Mouse (Mus musculus) hindbrain, postnatal 0 days (tissue): ENCODE measurements around the gene Rpusd1. TPM values are rescaled to one million over a fixed set of nuclear protein-coding genes. Genes with fewer than 3 reads are reported as not detected.

Source experiments
- ATAC-seq: fragments of 200-750 bp; cut with Nextera tagmentation; 2 replicates; pipeline ENCODE4 v1.8.0; 2017; ENCODE audit warnings: mild to moderate bottlenecking, moderate TSS enrichment, moderate library complexity
- DNase-seq: peaks from one replicate; pipeline ENCODE4 v3.0.0-alpha.2; 2015; ENCODE audit warnings: low spot score
- H3K27ac ChIP-seq: fragments of 300-500 bp; sonication (generic); 2 replicates; pipeline ENCODE4 v1.5.1; 2014; ENCODE audit warnings: mild to moderate bottlenecking
- H3K27me3 ChIP-seq: fragments of 300-500 bp; sonication (generic); 2 replicates; pipeline ENCODE4 v1.6.1; 2014; ENCODE audit warnings: low read length, mixed read lengths; ENCODE audit not compliant: insufficient read depth
- H3K36me3 ChIP-seq: fragments of 300-500 bp; sonication (generic); 2 replicates; pipeline ENCODE4 v1.6.1; 2014; ENCODE audit warnings: low read length, mixed read lengths; ENCODE audit not compliant: insufficient read depth
- H3K4me1 ChIP-seq: fragments of 300-500 bp; sonication (generic); 2 replicates; pipeline ENCODE4 v1.6.1; 2014; ENCODE audit warnings: antibody characterized with exemption, low read length, mixed read lengths; ENCODE audit not compliant: insufficient read depth
- H3K4me2 ChIP-seq: fragments of 300-500 bp; sonication (generic); 2 replicates; pipeline ENCODE4 v1.6.1; 2014; ENCODE audit warnings: low read depth, mild to moderate bottlenecking, low read length, moderate library complexity, mixed read lengths
- H3K4me3 ChIP-seq: fragments of 300-500 bp; sonication (generic); 2 replicates; pipeline ENCODE4 v1.5.1; 2014; ENCODE audit warnings: low read length
- H3K9ac ChIP-seq: fragments of 300-500 bp; sonication (generic); replicated peaks from 2 replicates; pipeline ENCODE4 v1.6.1; 2014; ENCODE audit warnings: mild to moderate bottlenecking, low read length, moderate library complexity, mixed read lengths
- H3K9me3 ChIP-seq: fragments of 300-500 bp; sonication (generic); 2 replicates; pipeline ENCODE4 v1.6.1; 2016; ENCODE audit warnings: low read length, mixed read lengths
- CTCF ChIP-seq: IDR thresholded peaks from 2 replicates; pipeline ENCODE4 v1.5.1; 2016; ENCODE audit warnings: antibody characterized with exemption, control low read depth, low read depth
- WGBS: fragments of 180-500 bp; shearing (Covaris S2); extraction: QIAGEN DNeasy Blood & Tissue Kit; methylation state at CpG from one replicate; pipeline ENCODE4 v1.1.7; 2014; 5-methylcytosine and 5-hydroxymethylcytosine counted together
- polyA plus RNA-seq: library from polyadenylated mRNA; unstranded; fragments of >200 nt; fragmentation: Nextera tagmentation; extraction: Ambion mirVana; gene quantifications from 2 replicates; pipeline ENCODE4 v1.2.1, GENCODE M21; 2015
- total RNA-seq: library from RNA; depleted of rRNA; stranded (reverse); fragments of >200 nt; gene quantifications from 2 replicates; pipeline ENCODE4 v1.2.3, GENCODE M21; 2014

Rpusd1 gene
- total and polyA plus RNA-seq, 2 experiments from 2014 or later, result 10.1 to 27.9 TPM

DNA sequence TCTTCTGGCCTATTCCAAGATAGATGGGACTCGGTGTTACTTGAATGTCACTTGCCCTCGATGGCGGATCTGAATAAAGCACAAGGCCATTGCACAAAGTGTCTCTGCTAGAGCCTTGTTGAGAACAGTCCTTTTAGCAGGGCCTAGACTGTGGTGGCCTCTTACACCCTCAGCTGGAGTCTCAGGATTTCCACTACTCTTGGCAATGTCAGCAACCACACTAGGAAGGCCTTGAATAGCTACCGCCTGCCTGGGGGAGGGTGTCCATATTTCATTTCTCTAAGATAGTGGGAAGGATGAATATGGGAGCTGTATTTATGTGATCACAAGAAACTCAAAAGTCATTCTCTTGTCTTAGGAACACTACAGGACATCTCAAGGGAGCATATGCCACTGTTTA is 20.8 kb downstream of the Rpusd1 start:
- TF ChIP-seq CTCF, result no peak
- no peak overlapping the region for H3K9ac ChIP-seq
- H3K9me3 ChIP-seq, result no peaks in the 10 kb centered on the region
- no peaks in the 10 kb centered on the region for H3K4me1 ChIP-seq
- no peak for DNase-seq
- ATAC-seq, result no peak
- H3K4me3 ChIP-seq, result no peak overlapping the region
- H3K36me3 ChIP-seq, result no peaks in the 10 kb centered on the region
- 96% methylated on average over 4 of the region's 4 CpGs for WGBS
- H3K27ac ChIP-seq, result no peak overlapping the region
- no peaks in the 10 kb centered on the region for H3K27me3 ChIP-seq
- no peak overlapping the region for H3K4me2 ChIP-seq

DNA sequence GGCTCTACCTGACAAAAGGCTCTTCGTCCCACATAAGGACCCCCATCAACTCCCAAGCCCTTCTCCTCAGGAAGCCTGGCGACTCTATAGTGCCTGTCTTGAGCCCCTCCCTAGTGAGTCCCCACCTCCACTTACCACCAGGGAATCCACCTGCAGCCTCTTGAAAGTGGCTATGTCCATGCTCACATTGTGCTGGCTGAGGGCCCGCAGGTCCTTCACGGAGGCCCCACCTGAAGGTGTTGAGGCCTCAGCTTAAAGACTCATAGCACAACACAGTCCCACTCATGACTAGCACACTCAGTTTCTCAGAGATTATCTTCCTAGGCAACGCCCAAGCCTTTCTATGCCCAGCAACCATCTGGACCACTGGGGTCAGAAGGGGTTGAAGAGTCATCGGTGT is 21.8 kb downstream of the Rpusd1 start:
- H3K9ac ChIP-seq, result no peak overlapping the region
- no peaks in the 10 kb centered on the region for H3K27me3 ChIP-seq
- H3K9me3 ChIP-seq, result no peaks in the 10 kb centered on the region
- DNase-seq (no peak), ATAC-seq (no peak)
- no peak overlapping the region for H3K27ac ChIP-seq
- H3K36me3 ChIP-seq, result no peaks in the 10 kb centered on the region
- WGBS, result 82% methylated on average over 6 of the region's 6 CpGs
- no peak for TF ChIP-seq CTCF
- no peaks in the 10 kb centered on the region for H3K4me1 ChIP-seq
- no peak overlapping the region for H3K4me2 ChIP-seq
- H3K4me3 ChIP-seq, result no peak overlapping the region

DNA sequence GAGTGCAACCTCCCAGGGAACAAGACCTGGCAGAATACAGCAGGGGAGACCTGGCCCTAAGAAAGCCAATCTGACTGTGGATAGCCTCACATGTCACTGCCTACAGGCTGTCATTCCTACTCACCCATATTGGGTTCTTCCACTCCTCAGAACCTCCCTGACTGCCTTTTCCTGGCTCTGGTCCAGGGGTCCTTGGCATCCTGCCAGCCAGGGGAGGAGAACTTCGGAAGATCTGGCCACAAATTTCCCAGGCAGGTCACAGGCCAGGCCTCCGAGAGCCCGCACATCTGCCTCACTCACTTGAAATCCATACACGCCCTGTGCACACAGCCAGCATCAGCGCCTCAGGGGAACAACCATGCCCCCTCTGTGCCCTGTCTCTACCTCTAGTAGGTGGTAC is 24.0 kb downstream of the Rpusd1 start:
- no peaks in the 10 kb centered on the region for H3K4me1 ChIP-seq
- no peak overlapping the region for H3K9ac ChIP-seq
- DNase-seq, result peak; percentile 50
- H3K27ac ChIP-seq, result no peak overlapping the region
- ATAC-seq, result peak; percentile 47; the same call in 1 of the 2 replicates
- no peak for TF ChIP-seq CTCF
- 33% methylated on average over 5 of the region's 5 CpGs for WGBS
- no peaks in the 10 kb centered on the region for H3K27me3 ChIP-seq
- H3K4me2 ChIP-seq, result no peak overlapping the region
- no peaks in the 10 kb centered on the region for H3K36me3 ChIP-seq
- no peaks in the 10 kb centered on the region for H3K9me3 ChIP-seq
- H3K4me3 ChIP-seq, result no peak overlapping the region

DNA sequence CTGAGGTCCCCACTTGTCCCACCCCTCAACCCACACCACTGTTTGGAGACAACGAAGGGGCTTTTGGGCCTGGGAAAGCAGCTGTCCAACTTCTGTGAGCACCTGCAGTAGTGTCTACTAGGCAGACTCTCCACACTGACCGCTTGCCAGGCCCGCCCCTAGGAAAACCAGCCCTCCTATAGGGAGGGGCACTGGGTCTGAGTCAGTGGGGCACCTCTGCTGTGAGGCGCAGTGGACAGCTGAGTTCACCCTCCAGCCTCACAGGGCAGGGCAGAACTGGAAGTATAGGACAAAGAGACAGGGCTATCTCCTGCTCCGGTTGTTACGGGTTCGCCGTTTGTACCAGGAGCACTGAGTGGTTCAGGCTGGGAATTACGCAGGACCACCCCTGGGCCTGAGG is 26.8 kb downstream of the Rpusd1 start, which contains the start of gene Msln:
Msln (minus strand) TSS at position 138 of the 400 bp plus-strand sequence.
- no peaks in the 10 kb centered on the region for H3K27me3 ChIP-seq
- H3K4me1 ChIP-seq, result no peaks in the 10 kb centered on the region
- no peak within 1 kb of the TSS for H3K27ac ChIP-seq
- no peaks in the 10 kb centered on the region for H3K9me3 ChIP-seq
- 85% methylated on average over 9 of the region's 9 CpGs for WGBS
- H3K9ac ChIP-seq, result no peak within 1 kb of the TSS
- no peak within 1 kb of the TSS for H3K4me3 ChIP-seq
- no peak for TF ChIP-seq CTCF
- no peaks in the 10 kb centered on the region for H3K36me3 ChIP-seq
- ATAC-seq (no peak), DNase-seq (no peak)
- no peak within 1 kb of the TSS for H3K4me2 ChIP-seq

DNA sequence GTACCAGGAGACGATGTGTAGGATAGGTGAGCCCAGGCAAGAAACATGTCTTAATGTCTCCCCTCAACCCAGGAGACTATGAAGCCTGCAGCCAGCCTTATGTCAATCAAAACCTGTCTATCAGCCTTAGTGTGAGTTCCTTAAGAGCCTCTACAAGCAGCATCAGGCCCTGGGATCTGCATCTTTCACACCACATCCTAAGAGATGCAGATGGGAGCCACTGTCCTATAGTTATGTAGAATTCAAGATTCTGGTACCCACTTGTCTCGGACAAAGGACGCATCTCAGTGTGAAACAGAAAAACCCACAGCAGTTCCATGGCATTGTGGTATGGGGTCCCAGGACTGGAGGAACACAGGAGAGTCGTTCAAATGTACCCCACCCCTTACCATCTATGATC is 27.6 kb downstream of the Rpusd1 start:
- Histone ChIP-seq H3K36me3 (no peaks in the 10 kb centered on the region), H3K9ac (no peak overlapping the region), H3K9me3 (no peaks in the 10 kb centered on the region), H3K4me3 (no peak overlapping the region), H3K27me3 (no peaks in the 10 kb centered on the region), H3K27ac (no peak overlapping the region), H3K4me1 (no peaks in the 10 kb centered on the region), H3K4me2 (no peak overlapping the region)
- DNase-seq (no peak), ATAC-seq (no peak)
- WGBS, result 78% methylated on average over 4 of the region's 4 CpGs
- no peak for TF ChIP-seq CTCF

DNA sequence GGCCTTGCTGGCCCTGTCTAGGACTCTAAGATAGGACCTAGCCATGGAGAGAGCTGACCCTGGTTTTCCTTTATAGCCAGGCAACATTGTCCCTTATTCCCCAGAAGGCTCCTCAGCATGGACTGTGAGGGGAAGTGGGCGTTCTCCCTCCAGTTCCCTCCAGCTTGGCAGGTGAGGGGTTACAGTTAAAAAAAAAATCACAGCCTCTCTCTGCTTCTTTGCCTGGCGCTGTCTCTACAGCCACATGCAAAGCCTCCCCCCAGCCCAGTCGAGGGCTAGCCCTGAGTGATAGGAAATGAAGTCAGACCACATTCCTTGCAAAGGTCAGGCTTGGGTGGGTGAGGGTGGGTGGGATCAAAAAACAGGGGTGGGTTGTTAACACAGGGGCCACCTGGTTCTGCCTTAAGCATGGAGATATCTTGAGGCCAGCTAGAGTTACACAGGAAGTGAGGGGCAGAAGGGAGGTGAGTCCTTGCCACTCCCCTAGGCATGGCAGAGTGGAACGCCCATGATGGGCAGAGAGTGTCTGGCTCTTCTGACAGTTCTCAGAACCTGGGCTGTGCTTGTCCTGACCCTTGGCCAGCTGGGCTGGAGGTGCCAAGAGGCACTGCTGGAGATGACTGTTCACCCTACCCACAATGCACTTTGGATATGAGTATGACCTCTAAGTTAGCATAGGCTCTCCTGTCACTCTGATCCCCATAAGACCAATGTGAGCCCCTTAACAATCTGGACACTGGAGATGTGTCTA is 28.3 kb downstream of the Rpusd1 start:
- Histone ChIP-seq H3K9me3 (no peaks in the 10 kb centered on the region), H3K27ac (no peak overlapping the region), H3K4me2 (no peak overlapping the region), H3K4me3 (no peak overlapping the region), H3K27me3 (no peaks in the 10 kb centered on the region), H3K36me3 (no peaks in the 10 kb centered on the region), H3K4me1 (no peaks in the 10 kb centered on the region), H3K9ac (no peak overlapping the region)
- ATAC-seq (no peak), DNase-seq (no peak)
- TF ChIP-seq CTCF, result no peak
- 59% methylated on average over 4 of the region's 4 CpGs for WGBS
